Mouse (Mus musculus): Measurements from ENCODE around the gene Bcar3.
"Not testable (repeated sequence)": the region's sequence is repeated elsewhere in the genome, so short reads cannot be mapped to it uniquely, and the experiment has no call there.

Gene Bcar3

GRCm38 (mm10) chr3:122293954-122294850, at the start of gene Bcar3:
Bcar3 (plus strand) TSS chr3:122294136.
- peak; percentile 85 to 87 for DNase-seq (ENCODE audit: low spot score in 2 of 2)

GRCm38 (mm10) chr3:122244759-122245158, 49.2 kb upstream of the Bcar3 start:
- DNase-seq (ENCODE audit: low spot score in 2 of 2) = no peak

DNA sequence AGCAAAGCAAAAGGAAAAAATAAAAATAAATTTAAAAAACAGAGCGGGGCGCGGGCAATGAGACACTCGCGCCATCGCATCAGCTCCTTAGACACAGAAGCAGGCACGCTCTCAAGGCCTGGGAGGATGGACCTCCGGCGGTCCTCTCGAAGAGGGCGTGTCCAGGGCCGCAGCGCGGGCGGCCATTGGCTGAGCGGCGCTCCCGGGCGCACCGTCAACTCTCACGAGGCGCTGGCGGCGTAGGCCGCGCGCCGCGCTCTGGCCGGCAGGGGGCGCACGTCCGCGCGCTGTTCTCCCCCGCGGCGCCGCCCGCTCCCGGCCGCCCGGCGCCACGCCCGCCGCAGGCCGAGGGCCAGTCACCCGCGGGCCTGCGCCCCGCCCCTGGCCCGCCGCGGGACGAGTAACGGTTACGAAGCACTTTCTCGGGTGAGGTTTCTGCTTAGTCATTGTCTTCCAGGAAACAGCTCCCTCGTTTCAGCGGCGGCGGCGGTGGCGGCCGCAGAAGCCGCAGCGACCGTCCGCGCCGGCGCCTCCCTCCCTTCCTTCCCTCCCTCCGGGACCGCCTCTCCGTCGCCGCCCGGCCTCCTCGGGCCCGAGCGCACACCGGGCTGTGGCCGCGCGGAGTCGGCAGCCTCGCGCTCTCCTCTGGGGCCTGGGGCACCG, 48.6 kb upstream of the Bcar3 start, which contains the start of gene Gclm:
Gene Gclm (plus strand): TSS at position 343 of the 663 bp plus-strand sequence.
- DNase-seq (ENCODE audit: low spot score in 2 of 2) = peak; percentile 93 to 94

DNA sequence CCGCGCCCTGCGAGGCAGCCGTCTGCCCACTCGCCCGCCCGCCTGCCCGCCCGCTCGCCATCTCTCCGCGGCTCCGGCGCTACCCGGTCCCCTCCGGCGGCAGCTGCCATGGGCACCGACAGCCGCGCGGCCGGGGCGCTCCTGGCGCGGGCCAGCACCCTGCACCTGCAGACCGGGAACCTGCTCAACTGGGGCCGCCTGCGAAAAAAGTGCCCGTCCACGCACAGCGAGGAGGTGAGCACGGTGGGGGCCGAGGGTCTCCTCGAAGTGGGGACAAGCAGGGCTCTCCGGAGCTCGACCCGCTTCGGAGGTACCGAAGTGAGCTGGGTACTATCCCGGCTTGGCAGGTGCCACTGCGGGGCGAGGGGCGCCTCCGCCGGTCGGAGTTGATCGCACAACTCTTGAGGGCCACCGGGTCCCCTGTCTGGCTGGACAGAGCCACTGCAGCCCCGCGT, 48.0 kb upstream of the Bcar3 start:
- peak; percentile 30 to 43 for DNase-seq (ENCODE audit: low spot score in 2 of 2)

- DNase-seq (ENCODE audit: low spot score in 2 of 2) = no peak
Measured at GRCm38 (mm10) chr3:122246406-122246805, 47.5 kb upstream of the Bcar3 start.

- DNase-seq (ENCODE audit: low spot score in 2 of 2) = peak; percentile 32 to 51
Measured at GRCm38 (mm10) chr3:122246986-122247767, 46.8 kb upstream of the Bcar3 start.

DNA sequence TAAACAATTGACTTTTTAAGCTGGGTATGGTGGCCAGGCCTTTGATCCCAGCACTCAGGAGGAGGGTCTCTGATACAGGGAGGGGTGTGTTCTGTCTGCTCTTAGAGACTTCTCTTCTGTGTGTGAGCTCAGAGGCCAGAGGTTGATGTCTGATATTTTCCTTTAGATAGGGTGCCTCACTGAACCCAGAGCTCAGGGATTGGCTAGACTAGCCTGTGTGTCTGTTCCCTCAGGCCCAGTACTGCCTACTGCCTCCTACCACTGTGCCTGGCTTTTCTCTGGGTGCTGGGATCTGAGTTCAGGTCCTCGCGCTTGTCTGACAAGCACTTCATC, 46.2 kb upstream of the Bcar3 start:
- peak; percentile 10 to 29 for DNase-seq (ENCODE audit: low spot score in 2 of 2)

DNA sequence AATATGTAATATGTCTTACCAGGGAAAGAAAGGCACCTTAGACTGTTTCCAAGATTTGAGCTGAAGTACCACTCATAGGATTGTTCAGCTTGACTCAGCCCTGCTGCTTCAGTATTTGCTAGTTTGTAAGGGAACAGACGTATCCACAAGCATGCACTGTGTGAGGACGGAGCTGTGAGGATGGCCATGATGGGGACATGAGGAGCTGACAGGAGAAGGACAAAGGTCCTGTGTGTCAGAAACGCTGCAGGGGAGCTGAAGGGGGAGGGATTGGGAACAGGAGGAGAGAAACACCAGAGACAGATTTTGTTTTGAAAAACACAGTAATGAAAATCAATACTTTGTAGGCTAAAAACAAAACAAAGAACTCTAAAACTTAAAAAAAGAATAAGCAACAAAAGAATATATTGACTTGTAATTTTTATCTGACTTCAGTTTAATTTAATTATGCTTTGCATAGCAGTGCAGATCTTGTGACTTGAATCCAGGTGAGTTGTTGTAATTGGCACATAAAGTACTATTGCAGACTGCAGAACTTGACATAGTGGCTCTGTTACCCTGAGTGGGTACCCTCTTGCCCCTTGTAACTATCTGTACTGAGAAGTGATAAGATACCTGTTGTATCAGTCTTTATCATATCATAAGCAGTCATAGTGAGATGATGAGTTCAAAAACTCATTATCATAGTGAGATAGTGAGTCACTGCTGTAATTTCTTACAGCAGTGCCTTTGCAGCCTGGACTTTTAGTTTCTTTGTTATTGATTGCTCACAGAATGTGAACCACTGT, 41.3 kb upstream of the Bcar3 start:
- no peak for DNase-seq (ENCODE audit: low spot score in 2 of 2)

DNA sequence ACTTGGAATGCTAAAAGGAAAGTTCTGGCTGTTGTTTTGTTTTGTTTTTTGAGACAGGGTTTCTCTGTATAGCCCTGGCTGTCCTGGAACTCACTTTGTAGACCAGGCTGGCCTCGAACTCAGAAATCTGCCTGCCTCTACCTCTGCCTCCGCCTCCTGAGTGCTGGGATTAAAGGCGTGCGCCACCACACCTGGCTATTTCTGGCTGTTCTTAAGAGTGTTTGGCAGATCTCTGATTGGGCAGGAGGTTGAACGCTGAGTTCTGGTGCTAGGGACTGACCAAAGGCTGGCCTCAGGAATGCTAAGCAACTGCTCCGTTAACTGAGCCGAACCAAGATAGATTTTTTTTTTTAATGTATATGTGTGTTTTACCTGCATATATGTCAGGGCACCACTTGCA, 39.9 kb upstream of the Bcar3 start:
- not testable (repeated sequence) for DNase-seq (ENCODE audit: low spot score in 2 of 2)

DNA sequence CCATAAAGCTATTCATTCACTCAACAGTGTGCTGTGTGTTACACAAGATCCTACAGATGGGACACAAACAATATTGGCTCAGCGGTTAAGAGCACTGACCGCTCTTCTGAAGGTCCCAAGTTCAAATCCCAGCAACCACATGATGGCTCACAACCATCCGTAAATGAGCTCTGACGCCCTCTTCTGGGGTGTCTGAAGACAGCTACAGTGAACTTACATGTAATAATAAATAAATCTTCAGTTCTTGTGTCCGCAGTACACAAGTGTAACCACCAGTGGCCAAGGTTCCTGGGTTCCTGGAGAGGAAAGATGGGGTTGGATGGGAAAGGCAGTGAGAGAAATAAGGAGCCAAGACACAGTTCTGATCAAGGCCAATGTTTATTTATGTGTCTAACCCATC, 23.9 kb upstream of the Bcar3 start:
- no peak for DNase-seq (ENCODE audit: low spot score in 2 of 2)

DNA sequence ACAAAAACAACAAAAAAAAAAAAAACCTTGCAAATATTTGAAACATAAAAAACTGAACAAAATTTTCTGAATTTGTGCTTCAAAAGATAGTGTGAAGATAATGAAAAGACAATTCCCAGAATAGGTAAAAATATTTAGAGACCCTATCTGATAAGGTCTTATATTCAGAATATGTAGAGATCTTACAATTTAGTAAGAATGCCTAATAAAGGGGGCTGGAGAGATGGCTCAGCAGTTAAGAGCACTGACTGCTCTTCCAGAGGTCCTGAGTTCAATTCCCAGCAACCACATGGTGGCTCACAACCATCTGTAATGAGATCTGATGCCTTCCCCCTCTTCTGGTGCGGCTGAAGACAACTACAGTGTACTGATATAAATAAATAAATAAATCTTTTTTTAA, 21.4 kb upstream of the Bcar3 start:
- not testable (repeated sequence) for DNase-seq (ENCODE audit: low spot score in 2 of 2)

DNA sequence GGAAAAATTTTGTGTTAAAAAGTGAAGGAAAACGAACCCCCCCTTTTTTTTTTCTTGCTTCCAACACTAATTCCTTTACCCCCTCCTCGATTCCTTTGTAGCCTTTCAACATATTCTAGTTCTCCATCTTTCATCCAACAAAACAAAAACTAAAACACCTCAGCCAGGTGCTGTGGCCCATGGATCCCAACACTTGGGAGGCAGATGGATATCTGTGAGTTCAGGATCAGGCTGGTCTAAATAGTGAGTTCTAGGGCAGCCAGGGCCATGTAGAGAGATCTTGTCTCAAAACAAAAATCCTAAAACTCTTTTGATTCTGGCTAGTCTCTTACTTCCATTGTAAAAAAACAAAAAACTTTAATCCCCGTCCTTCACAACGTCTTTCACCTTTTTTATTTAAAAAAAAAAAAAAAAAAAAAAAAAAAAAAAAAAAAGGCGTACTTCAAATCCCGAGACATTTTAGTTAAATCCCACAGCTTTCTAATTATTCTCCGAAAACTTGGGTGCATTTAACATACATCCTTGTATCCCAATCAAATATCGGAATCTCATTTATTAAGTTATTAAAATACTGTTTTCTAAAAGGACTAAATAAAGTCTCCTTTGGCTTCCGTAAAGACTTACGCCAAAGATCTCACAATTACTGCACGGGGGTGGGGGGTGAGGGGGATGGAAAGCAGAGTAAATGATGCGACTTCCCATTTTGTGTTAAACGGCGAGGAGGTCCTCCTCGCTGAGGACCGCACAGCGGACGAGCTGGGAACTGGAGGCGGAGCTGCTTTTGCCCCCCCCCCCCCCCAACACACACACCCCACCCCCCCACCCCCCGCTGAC, 20.3 kb upstream of the Bcar3 start:
- DNase-seq (ENCODE audit: low spot score in 2 of 2) = no peak

DNA sequence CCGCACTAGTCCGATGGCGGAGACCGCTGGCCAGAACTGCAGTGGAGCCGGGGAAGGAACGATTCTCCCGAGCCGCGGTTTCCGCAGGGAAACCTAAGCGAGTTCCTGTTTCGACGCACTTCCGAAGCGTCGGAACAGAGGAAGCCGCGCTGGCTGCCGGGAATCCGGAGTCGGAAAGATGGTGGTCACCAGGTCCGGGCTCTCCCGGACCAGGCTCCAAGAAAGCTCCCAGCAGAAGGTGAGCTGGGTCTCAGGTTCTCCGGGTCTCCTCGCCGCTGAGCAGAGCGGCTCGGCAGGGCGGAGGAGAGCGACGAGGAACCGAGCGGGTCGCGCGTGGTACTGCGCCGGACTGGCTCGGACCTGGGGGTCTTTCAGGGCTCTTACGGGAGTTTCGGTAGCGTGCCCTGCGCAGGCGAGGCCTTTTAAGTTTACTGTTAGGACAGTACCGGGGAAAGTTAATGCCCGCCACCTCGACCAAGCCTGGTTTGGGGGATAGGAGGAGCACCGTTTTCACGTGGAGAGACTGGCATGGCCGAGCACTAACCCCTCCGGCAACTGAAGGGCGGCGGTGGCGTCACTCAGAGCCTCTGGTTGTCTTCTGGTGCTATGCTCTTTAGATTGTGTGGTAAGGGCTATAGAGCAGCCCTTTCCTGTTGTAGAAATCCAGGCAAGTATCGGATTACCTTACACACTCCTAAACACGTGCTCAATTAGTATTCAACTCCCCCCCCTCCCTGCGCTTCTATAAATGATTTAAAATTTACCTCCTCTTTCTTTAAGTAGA, 19.5 kb upstream of the Bcar3 start, which contains the start of gene Dnttip2:
Gene Dnttip2 (plus strand): TSS at position 148 of the 784 bp plus-strand sequence.
- DNase-seq (ENCODE audit: low spot score in 2 of 2) = peak; percentile 87 to 89

GRCm38 (mm10) chr3:122275111-122275510, 18.8 kb upstream of the Bcar3 start:
- no peak for DNase-seq (ENCODE audit: low spot score in 2 of 2)

DNA sequence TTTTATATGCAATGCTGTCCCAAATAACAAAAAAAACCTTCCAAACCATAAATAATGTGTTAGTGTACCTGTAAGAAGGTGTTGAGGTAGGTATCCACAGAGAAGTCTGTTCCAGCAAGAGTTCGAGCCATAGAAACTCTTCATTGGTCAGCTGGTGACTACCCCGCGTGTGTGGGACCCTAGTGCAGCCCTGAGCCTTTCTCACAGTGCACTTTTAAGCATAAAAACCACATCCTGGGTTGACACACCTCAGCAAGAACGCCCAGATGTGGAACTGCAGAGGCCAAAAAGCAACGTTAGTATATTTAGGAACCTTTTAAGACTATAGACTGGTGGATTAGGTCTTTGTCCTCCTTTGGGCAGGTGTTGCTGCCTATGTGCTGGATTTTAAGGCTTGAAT, 6.7 kb upstream of the Bcar3 start:
- DNase-seq (ENCODE audit: low spot score in 2 of 2) = no peak

DNA sequence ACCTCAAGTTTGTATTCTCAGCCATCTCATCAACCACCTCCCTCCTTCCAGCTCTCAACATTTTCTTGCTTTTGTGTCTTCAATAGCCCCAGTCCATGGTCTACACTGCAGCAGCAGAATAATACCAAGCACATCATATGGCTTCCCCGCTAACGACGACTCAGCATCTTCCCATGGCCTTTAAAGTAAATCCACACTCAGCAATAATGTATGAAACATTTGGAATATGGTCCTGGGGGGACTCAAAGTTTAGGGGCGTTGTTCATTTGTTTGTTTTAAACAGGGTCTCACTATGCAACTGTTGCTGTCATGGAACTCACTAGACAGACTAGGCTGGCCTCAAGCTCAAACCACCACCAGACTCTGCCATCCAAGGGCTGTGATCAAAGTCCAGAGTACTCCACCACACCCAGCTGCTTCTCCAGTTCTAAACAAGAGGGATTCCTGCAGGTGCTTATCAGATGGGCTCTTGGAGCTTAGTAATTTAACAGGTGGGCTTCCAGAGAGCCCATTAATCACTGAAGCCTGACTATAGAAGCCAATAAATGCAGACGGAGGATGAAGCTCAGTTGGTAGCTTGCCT, 5.2 kb upstream of the Bcar3 start:
- no peak for DNase-seq (ENCODE audit: low spot score in 2 of 2)

DNA sequence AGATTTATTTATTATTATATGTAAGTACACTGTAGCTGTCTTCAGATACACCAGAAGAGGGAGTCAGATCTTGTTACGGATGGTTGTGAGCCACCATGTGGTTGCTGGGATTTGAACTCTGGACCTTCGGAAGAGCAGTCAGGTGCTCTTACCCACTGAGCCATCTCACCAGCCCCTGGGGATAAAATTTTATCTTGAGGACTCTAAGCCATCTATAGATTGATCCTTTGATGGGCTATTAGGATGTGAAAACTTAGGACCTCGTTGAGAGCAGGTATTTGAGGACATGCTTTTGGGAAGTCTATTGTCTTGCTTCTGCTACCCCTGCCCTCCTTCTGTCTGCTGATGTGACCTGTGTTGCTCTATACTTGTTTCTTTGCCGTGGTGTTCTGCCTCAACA, 4.6 kb upstream of the Bcar3 start:
- DNase-seq (ENCODE audit: low spot score in 2 of 2) = not testable (repeated sequence)

DNA sequence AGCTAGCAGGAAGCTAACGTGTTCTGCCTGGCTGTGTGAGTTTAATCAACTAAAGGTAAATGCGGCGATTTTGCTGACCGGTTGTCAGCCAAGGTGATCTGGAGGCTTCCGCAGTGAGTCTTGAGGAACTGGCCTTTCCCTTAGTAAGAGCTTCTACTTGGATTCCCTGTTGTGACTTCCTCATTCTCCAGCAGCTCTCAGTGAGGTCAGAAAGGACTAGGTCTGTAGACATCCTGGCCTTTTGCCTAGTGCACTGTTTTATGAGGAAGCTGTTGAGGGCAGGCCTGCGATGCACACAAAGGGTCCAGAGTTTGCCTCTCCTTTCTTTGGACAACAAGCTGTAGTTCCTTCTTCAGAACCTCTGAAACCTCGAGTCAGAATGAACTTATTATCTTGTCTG, 3.2 kb upstream of the Bcar3 start:
- DNase-seq (ENCODE audit: low spot score in 2 of 2) = peak; percentile 19 to 32

GRCm38 (mm10) chr3:122291828-122292227, 2.1 kb upstream of the Bcar3 start:
- no peak for DNase-seq (ENCODE audit: low spot score in 2 of 2)
